Mouse (Mus musculus) v-Abl transformed pro-B cells (cell line): ENCODE data around the gene Mast3.

Source experiments
- in situ Hi-C, 2 experiments: fragments of 400-800 bp; cut with MboI; formaldehyde crosslinking; loops; one replicate each; pipeline ENCODE4 v1.15.1; 2025; ENCODE audit not compliant: unreplicated experiment in 2 of 2

The Mast3 gene

DNA sequence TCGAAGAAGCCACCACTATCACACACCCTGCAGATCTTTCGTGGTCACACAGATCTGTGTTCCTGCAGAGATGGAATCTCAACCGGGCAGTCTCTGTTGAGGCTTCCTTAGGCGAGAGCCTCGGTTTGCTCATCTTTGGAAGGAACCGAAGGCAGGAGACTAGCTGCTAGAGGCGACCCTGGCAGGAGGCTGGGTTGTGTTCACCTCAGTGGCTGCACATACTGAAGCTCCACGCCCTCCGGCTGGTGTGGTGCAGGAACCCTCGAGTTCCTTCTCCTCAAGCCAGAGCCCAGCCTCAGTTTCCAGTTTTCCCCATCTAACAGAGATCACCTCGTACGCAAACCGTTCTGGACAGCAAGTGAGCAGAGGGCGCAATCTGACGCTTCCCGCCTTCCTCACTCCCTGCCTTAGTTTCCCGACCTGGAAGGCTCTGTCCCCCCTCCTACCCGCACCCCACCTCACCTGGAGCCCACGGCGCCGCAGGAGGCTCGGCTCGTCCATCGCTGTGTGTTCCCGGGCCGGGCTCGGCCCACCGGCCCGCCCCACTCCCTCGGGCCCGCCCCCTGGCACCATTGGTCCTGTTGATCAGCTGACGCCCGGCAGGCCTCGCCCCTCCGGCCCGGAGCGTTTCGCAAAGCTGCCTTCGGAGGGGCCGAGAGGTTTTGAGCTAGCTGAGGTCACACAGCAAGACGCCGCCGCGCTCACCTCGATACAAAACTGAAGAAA is at the start of gene Mast3:
Mast3 (minus strand) TSS at position 574 of the 726 bp plus-strand sequence.
- in situ Hi-C loops, result loop anchor here (5.0 kb wide), 2 partner anchors 33 to 37 kb away; partner anchors contain the start of gene Arrdc2 (in 2 of the 2)

DNA sequence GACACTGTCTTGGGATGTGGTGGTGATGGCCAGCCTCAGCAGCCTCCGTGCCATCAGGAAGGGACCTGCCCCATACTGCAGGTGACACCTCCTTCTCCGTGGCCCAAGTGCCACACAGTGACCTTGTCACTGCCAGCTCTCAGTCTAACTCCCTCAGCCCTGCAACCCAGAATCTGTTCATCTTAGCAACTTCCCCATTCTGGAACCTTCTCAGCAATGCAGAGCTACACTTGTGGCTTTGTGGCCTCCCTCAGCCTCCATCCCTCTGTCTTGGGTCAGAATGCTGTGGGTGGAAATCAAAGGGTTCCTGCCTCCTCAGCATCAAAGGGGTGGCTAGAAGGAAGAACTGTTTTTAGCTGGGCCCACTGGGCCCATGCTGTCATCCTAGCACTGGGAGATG is 49.0 kb upstream of the Mast3 start:
- in situ Hi-C loops, result no loop called here

DNA sequence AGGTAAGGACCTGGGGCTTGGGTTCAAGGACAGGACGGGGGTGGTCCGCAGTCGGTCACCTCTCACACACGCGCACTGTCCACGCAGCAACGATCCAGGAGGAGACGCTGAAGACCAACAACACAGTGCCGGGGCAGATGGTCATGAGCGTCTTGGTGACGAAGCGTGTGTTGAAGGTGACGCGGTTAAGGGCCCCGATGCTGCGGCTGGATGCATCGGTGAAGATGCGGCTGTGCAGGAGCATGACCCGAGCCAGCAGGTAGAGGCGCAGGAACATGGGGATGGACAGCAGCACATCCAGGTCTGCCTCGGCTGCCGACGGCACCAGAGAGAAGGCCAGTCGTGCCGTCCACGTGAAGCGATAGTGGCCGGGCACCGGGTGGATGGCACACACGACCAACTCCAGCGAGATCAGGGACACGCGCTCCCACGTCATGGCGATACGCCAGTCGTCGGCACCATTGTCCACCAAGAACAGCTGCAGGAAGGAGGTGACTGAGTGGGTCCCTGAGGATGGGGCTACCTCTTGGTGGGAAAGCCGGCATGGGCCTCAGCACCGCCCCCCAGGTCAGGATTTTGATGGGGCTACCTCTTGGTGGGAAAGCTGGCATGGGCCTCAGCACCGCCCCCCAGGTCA is 47.9 kb upstream of the Mast3 start:
- in situ Hi-C loops, result no loop called here

DNA sequence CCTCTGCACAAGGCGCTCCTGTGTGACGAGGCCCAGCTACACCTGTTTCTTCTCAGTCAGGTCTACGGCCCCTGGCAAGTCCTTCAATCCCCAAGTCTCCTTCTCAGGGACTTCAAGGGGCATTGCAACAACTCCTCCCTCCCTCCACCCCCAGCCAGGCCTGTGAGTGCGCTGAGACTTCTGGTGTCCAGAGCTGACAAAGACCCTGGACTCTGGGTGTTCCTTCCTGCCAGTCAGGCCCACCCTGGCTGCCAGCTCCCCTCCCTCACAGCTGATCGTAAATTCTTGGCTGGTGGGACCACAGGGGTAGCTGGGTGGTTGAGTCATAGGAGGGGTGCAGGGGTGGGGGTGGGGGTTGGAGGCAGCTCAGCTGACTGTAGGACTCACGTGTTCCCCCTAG is 47.0 kb upstream of the Mast3 start:
- in situ Hi-C loops, result no loop called here

DNA sequence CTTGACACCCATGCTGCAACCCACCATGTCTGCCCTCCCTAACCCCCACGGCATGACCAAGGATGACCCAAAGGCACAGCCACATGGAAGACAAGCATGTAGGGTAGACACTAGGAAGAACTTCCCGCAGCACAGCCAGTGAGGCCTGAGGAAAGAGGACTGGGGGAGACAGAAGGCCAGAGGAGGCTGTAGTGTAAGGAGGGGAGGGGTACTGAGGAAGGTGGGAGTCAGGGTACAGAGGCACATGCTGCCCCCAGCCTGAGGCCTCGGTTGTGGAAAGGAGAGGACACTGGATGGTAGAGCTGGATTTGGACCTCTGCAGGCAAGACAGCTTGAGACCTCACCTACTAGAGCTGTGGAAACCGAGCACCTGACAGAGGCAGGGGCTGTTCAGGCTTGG is 46.1 kb upstream of the Mast3 start:
- in situ Hi-C loops, result no loop called here

DNA sequence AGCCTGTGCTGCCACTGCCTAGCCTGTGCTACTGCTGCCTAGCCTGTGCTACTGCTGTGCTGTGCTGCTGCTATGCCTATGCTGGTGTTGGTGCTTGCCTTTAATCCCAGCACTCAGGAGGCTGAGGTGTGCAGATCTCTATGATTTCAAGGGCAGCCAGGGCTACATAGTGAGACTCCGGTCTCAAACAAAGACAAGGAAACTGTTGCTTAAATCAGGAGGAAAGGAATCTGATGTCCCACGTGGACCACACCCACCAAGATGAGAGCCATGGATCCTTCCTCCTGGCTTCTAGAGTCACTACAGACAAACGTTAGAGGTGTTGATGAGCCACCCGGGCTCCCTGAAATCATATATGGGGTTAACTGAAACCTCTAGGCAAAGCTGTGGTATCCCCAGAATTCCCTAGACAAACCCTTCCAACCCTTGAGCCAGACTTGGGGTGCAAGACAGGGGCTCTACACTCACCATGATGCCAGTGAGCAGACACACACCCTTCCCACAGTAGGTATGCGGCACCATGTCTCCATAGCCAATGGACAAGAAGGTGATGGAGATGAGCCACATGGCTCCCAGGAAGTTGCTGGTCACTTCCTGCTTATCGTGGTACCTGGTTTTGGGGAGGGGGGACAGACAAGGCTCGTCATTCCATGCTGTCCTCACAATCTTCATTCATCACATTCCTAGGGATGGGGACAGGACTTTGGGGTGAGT is 45.4 kb upstream of the Mast3 start:
- in situ Hi-C loops, result no loop called here

DNA sequence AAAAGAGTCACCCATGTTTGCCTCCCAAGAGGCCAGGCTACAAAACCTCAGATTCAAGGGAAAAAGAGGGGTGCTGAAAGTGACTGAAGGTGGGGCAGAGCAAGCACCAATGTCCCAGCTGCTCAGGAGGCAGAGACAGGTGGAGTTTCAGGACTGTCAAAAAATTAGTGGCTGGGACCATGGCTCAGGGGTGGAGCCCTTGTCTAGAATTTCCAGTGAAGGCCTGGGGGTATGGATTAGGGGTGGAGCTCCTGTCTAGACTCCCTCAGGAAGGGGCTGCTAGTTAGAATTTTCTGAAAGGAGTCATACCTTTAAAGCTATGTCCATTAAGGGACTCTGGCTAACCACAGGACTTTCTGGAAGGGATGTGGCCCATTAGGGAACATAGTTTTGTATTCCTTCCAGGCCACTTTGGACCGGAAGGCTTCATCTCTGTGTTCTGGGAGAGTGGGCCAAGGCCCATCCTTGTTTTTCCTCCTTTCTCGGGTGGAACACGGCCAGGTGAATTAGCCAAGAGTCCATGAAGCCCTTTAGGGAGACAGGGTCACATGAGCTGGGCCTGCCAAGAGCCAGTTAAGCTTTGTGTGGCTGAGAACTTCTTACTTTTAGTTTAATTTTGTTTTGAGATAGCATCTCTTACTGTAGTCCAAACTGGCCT is 44.6 kb upstream of the Mast3 start:
- in situ Hi-C loops, result loop anchor here (10.0 kb wide), 1 partner anchor 235 kb away; the partner anchor contains the start of gene Lrrc25 (in 2 of the 2)

DNA sequence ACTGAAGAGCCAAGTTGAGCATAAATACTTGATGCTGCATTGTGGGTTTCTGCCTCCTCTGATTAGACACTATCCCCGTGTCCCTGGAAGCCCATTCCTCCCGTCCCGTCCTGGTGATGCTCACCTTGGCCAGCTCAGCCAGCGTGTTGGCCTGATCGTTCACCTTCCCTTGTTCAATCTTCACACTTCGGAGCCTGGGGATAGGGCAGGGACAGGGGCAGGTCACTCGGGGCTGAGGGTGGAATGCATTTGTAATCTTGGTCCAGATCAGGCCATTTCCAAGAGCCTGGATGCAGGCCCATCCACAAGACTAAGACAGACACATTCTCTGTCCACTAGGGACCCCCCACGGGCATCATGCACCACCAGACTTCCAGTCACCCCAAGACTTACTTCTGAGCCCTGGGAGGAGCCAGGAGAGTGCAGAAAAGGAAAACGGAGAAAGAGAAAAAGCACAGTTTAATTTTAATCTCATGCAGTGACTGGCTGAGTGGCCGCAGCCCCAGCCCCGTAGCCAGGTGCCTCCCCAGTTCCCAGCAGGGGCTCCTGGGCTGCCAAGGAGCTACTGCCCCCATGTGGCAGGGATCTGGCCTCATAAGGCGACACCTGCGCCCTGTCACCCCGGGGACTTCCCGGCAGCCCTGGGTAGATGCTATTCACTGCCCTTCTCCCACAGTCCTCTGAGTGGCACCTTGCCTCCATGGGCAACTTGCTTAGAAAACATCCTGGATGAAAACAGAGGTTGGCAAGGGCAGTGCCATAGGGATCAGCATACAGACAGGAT is 41.7 kb upstream of the Mast3 start:
- in situ Hi-C loops, result loop anchor here (10.0 kb wide), 1 partner anchor 232 kb away; the partner anchor contains the start of gene Lrrc25 (in 2 of the 2)

DNA sequence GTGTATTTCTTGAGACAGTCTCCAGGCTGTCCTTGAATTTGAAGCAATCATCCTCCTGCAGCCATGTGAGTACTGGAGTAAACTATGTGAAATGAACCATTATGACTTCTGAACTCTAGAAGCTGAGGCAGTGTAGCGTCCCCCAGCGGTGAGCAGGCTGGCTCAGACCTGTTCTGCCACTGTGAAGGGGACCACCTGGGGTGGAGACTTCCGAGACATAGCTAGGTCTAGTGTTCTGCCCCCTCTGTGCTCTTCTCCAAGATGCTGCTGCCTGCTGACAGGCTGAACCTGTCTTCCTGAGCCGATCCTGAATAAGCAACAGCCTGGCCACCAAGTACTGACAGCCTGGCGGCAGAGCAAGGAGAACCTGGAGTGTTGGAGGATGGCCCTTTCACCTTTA is 40.3 kb upstream of the Mast3 start:
- in situ Hi-C loops, result loop anchor here (10.0 kb wide), 1 partner anchor 230 kb away; the partner anchor contains the start of gene Lrrc25 (in 2 of the 2)

DNA sequence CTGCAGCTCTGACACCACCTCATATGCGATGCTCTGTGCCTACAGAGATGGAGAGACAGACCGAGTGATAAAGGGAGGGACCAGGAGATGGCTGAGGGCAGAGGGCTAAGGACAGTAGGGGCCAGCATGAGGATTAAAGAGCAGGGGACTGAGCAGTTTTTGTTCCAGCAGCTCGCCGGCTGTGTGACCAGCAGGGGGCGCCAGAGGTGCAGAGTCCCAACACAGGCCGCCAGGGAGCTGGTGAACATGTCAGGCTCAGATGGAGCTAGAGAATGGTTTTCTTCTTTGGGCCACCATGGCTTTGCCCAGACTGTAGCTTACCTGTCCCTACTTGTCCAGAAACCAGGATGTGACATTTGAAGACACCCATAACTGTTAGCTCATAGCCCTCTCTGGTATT is 39.7 kb upstream of the Mast3 start:
- in situ Hi-C loops, result loop anchor here (5.0 to 10.0 kb wide), 4 partner anchors 77 to 230 kb away; partner anchors contain the start of genes Lrrc25 (in 2 of the 2) and Gm3336 (in 1 of the 2)

DNA sequence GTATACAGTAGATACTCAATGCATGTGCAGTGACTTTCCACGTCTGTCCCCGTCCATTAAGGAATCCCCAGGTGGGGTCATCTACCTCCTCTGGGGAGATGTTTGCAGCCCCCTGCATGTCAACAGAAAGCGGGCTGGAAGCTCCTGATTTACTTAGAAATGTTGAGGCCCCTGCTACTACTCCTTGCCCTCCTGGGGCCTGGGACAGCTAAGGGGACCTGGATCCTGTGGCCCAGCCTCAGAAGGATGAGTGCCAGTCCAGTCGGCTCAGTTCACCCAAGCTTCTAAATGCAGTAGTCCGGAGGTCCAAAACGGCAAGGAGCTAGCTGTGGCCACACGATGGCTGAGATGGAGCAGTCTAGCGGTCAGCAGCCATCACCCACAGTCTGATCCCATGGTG is 39.1 kb upstream of the Mast3 start:
- in situ Hi-C loops, result loop anchor here (5.0 to 10.0 kb wide), 4 partner anchors 77 to 229 kb away; partner anchors contain the start of genes Lrrc25 (in 2 of the 2) and Gm3336 (in 1 of the 2)

DNA sequence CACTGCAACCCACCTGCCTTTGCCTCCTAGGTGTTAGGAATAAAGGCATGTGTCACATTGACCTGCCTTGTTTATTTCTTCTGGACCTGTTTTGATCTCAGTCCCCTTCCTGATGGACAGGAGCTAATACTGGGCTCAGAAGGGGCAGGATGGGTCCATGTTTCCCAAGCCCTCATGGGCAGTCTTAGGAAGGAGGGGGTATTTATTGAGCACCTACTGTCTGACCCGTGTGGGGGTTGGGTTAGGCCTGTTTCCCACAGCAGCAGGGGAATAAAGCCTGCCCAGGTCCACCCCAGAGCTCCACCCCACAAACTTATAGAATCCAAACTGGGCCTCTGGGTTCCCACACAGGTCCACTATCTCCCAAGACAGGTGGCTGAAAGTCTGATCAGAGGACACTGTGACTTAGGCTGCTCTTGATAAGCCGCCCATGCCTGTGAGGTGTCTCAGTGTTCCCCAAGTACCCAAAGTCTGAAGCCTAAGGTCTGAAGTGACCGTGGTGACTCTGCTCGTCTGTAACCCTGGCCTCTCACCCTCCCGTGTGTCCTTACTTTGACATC is 38.4 kb upstream of the Mast3 start:
- in situ Hi-C loops, result loop anchor here (5.0 to 10.0 kb wide), 4 partner anchors 76 to 228 kb away; partner anchors contain the start of genes Lrrc25 (in 2 of the 2) and Gm3336 (in 1 of the 2)

DNA sequence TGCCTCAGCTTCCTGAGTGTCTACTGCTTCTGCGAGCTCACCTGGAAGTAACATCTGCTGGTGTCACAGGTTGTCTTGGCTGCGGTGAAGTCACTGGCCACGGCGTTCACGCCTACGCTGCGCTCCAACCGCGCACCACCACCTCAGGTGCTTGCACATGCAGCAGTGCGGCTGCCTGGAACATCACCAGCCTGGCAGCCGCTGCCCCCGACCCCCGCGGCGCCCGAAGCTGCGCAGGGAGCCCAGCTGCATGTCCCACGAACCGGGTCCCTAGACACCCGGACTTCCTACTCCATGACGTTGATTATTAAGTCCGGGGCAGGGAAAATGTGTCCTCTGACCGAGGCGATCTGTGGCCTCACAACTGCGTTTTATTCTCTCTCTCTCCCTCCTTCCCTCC is 37.6 kb upstream of the Mast3 start:
- in situ Hi-C loops, result loop anchor here (5.0 to 10.0 kb wide), 4 partner anchors 75 to 228 kb away; partner anchors contain the start of genes Lrrc25 (in 2 of the 2) and Gm3336 (in 1 of the 2)

DNA sequence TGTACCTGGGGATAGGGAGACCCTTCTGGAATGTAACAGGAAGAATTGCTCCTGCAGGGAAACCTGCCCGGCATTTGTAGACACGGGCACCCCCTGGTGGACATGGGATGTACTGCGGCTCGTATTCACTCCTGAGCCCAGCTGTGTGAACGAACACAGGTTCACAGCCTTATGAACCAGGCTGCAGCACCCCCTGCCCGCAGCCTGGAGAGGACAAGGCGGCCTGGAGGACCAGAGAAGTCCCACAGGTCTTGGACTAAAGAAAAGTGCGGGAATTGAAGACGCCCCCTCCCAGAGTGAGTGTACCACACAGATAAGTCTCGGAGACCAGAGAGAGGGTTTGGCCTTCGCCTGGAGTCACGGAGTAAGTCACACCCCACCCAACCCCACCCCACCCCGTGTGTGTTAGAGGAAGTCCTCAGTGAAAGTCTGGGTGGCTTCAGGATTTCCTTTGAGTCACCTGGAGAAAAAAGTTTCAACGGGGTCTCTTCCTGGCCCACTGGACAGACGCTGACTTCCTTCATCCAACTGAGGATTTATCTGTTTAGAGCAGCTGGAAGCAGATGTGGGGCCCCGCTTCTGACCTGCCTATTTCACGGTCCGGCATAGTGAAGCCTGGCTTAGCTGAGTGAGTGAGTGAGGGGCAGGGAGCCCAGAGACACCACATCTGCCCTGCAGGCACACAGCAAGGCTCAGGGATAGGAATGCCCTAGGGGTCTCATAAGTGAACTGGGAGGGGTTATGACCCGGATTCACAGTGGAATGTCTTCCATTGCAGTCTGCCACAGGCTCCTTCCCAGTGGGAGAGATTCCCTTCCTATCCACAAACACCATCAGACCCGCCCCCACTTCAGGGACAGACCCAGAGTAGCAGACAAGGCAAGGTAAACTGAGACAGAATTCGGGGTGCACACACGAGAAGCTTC is 36.6 kb upstream of the Mast3 start:
- in situ Hi-C loops, result loop anchor here (5.0 to 10.0 kb wide), 4 partner anchors 74 to 227 kb away; partner anchors contain the start of genes Lrrc25 (in 2 of the 2) and Gm3336 (in 1 of the 2)

DNA sequence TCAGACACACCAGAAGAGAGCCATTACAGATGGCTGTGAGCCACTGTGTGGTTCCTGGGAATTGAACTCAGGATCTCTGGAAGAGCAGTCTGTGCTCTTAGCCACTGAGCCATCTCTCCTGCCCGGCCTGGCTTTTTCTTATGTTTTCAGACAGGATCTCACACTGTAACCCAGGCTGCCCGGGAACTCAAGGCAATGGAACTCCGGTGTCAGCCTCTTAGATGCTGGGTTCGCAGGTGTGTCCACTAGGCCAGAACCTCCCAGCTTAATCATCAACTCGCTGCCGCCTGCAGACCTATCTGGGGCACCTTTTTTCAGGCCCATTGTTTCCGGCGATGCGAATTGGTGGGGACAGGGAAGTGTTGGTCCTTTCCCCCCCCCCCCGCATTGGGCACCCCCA is 35.7 kb upstream of the Mast3 start:
- in situ Hi-C loops, result loop anchor here (5.0 to 10.0 kb wide), 4 partner anchors 73 to 226 kb away; partner anchors contain the start of genes Lrrc25 (in 2 of the 2) and Gm3336 (in 1 of the 2)

DNA sequence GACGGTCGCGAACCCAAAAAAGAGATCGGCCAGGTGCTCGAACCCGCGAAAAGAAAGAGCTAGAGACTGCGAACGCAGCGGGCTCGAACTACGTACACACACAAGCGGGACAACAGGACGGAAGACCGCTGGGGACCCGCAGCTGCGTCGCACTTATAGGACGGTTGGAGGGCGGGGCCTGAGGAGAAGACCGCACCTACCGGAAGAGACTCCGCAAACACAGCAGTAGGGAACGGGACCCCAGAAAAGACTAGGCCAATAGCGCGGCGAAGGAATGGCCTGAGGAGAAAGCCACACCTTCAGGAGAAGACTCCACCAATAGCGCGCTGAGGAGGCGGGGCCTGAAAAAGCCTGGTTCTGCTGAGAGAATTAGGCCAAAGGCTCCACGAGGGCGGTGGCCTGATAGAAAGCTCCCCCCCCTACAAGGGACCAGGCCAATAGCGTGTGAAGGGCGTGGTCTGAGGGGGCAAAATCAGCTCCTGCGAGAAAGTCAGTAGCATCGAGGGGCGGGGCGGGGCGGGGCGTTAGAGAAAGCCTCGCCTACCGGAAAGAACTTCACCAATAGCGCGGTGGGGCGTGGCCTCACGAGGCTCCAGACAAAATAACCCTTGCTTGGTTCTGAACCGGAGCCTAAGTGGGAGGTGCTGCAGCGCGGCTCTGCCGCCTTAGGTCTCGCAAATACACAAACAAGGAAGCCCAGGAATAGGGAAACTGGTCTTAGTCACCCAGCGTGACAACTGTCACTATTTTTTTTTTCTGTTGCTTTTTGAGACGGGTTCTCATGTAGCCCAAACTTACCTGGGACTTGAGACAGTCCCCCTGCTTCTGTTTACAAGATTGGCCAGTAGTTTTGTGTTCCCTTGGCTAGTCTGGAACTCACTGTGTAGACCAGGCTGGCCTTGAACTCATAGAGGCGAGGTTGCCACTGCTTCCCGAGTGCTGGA is 34.8 kb upstream of the Mast3 start, which contains the start of gene Arrdc2:
Arrdc2 (minus strand) TSS at position 313 of the 944 bp plus-strand sequence.
- in situ Hi-C loops, result loop anchor here (5.0 to 10.0 kb wide), 5 partner anchors 37 to 225 kb away; partner anchors contain the start of genes Lrrc25 (in 2 of the 2) and Gm3336 (in 1 of the 2)
